8 mouse cellular contexts compared by ENCODE assay signal in genomic region chr15:101973414-101974077, GRCm38 (mm10). TPM values are rescaled to one million over a fixed set of nuclear protein-coding genes. Genes with fewer than 3 reads are reported as not detected.
DNase-seq lines count a peak whose midpoint lies in the region; ATAC-seq and TF ChIP-seq lines count a peak whose summit lies in the region.

No protein-coding gene starts in this region.

- no peaks in the 10 kb centered on the region for H3K27me3 ChIP-seq in kidney, adult 2 months (replicated peaks; ENCODE audit: control insufficient read depth, insufficient read depth, low read length)
- H3K27me3 ChIP-seq in limb, embryonic 14.5 days (ENCODE audit: control insufficient read depth, insufficient read depth, low read length) = no peaks in the 10 kb centered on the region

- TF ChIP-seq POLR2A in kidney, adult 2 months (IDR thresholded peaks at IDR 0.05; ENCODE audit: low read depth, low read length) = no peak
- no peak for TF ChIP-seq POLR2A in limb, embryonic 14.5 days (IDR thresholded peaks at IDR 0.05; ENCODE audit: borderline replicate concordance, extremely low read depth, insufficient read depth, insufficient read length)

- intact Hi-C loops in gastrocnemius, postnatal 36 days (cut with DNase I) = loop anchor here (2.0 to 5.0 kb wide), 2 partner anchors 203 to 451 kb away; no protein-coding TSS in a partner anchor

- H3K9ac ChIP-seq in limb, embryonic 14.5 days (ENCODE audit: low read depth, low read length, severe bottlenecking) = no peak overlapping the region

- H3K4me2 ChIP-seq in limb, embryonic 14.5 days (replicated peaks; ENCODE audit: low read depth, low read length, severe bottlenecking) = no peak overlapping the region

- H3K36me3 ChIP-seq in kidney, adult 2 months (ENCODE audit: control insufficient read depth, insufficient read depth, low read length) = no peaks in the 10 kb centered on the region
- H3K36me3 ChIP-seq in limb, embryonic 14.5 days (ENCODE audit: control insufficient read depth, insufficient read depth, low read length) = no peaks in the 10 kb centered on the region

- peak; percentile 98 for TF ChIP-seq CTCF in kidney, adult 2 months (conservative IDR thresholded peaks at IDR 0.05; ENCODE audit: insufficient read depth, insufficient read length, low read depth, low read length)

- peak; percentile 76 for DNase-seq in 3134 (ENCODE audit: extremely low read depth, insufficient read length, low spot score)
- DNase-seq in adrenal gland, adult 18-20 months (ENCODE audit: low spot score in 2 of 2) = peak; percentile 98
- peak; percentile 93 for DNase-seq in embryo, embryonic 11 days
- DNase-seq in gastrocnemius, postnatal 36 days = peak; percentile 92 to 99
- DNase-seq in kidney, adult 2 months = peak; percentile 95
- DNase-seq in limb, embryonic 14.5 days (ENCODE audit: low spot score) = peak; percentile 93
- DNase-seq in monocyte, adult 2 months (ENCODE audit: low read depth in 1 of 2, low spot score in 2 of 2) = peak; percentile 92 to 98
- DNase-seq in spleen, postnatal 14 days (ENCODE audit: low spot score in 2 of 2) = peak; percentile 82 to 84

- H3K4me1 ChIP-seq in kidney, adult 2 months (ENCODE audit: control insufficient read depth, insufficient read depth, low read length) = peaks cover 23% of the 10 kb centered on the region
- peaks cover 37% of the 10 kb centered on the region for H3K4me1 ChIP-seq in limb, embryonic 14.5 days (ENCODE audit: control insufficient read depth, insufficient read depth, low read length)

- H3K27ac ChIP-seq in kidney, adult 2 months (ENCODE audit: insufficient read depth, low read depth, low read length) = no peak overlapping the region
- H3K27ac ChIP-seq in limb, embryonic 14.5 days (replicated peaks; ENCODE audit: low read depth, low read length) = no peak overlapping the region

- 14% methylated on average over 15 of the region's 15 CpGs for WGBS in kidney, adult 2 months
- WGBS in limb, embryonic 14.5 days = 12% methylated on average over 15 of the region's 15 CpGs

- H3K9me3 ChIP-seq in limb, embryonic 14.5 days (ENCODE audit: control insufficient read depth, low read length) = no peaks in the 10 kb centered on the region

- ATAC-seq in limb, embryonic 14.5 days (ENCODE audit: low FRiP score, low read depth) = peak; percentile 40; the same call in 1 of the 2 replicates

- H3K4me3 ChIP-seq in kidney, adult 2 months (ENCODE audit: insufficient read depth, low read depth, low read length) = no peak overlapping the region
- no peak overlapping the region for H3K4me3 ChIP-seq in limb, embryonic 14.5 days (replicated peaks; ENCODE audit: low read length)

RNA-seq across cellular contexts. Expression of gene Krt78, which starts 19.5 kb away (rescaled TPM):
- not detected for total RNA-seq in adrenal gland, adult 18-20 months (2021)
- total RNA-seq in gastrocnemius, postnatal 36 days (2021) = not detected
- polyA plus RNA-seq in kidney, adult 2 months (2012; rRNA removed) = 0.02 TPM in 1 of 2 replicates, not detected in the other
- polyA plus RNA-seq in limb, embryonic 14.5 days (2012; rRNA removed) = 0.04 and 0.09 TPM in 2 replicates
- polyA plus RNA-seq in limb, embryonic 14.5 days (2014; fragmentation: Nextera tagmentation; extraction: Ambion mirVana) = 0.08 and 0.22 TPM in 2 replicates

RNA-seq across cellular contexts. Expression of gene Krt8, which starts 30.7 kb away (rescaled TPM):
- 1 to 10 TPM in 1 of 2 experiments, under 1 TPM in 1; 0.70 to 1.1 TPM for total RNA-seq in adrenal gland, adult 18-20 months (2021)
- 1 to 10 TPM in 1 of 2 experiments, under 1 TPM in 1; 0.30 to 1.0 TPM for total RNA-seq in gastrocnemius, postnatal 36 days (2021)
- polyA plus RNA-seq in kidney, adult 2 months (2012; rRNA removed) = 82.8 and 88.0 TPM in 2 replicates
- 3.7 and 7.9 TPM in 2 replicates for polyA plus RNA-seq in limb, embryonic 14.5 days (2012; rRNA removed)
- 13.2 and 19.8 TPM in 2 replicates for polyA plus RNA-seq in limb, embryonic 14.5 days (2014; fragmentation: Nextera tagmentation; extraction: Ambion mirVana)

RNA-seq across cellular contexts. Expression of gene Krt79, which starts 33.4 kb away (rescaled TPM):
- total RNA-seq in adrenal gland, adult 18-20 months (2021) = 1 to 10 TPM in 1 of 2 experiments, under 1 TPM in 1; 0.73 to 3.6 TPM
- under 1 TPM in 1 of 2 experiments, not detected in 1; 0.13 TPM for total RNA-seq in gastrocnemius, postnatal 36 days (2021)
- 0.33 and 0.37 TPM in 2 replicates for polyA plus RNA-seq in kidney, adult 2 months (2012; rRNA removed)
- 0.18 and 0.23 TPM in 2 replicates for polyA plus RNA-seq in limb, embryonic 14.5 days (2012; rRNA removed)
- polyA plus RNA-seq in limb, embryonic 14.5 days (2014; fragmentation: Nextera tagmentation; extraction: Ambion mirVana) = 0.29 and 0.51 TPM in 2 replicates

RNA-seq across cellular contexts. Expression of gene Krt4, which starts 49.0 kb away (rescaled TPM):
- total RNA-seq in adrenal gland, adult 18-20 months (2021) = not detected
- under 1 TPM in 1 of 2 experiments, not detected in 1; 0.12 TPM for total RNA-seq in gastrocnemius, postnatal 36 days (2021)
- 0.18 TPM in 1 of 2 replicates, not detected in the other for polyA plus RNA-seq in kidney, adult 2 months (2012; rRNA removed)
- 27.0 and 51.0 TPM in 2 replicates for polyA plus RNA-seq in limb, embryonic 14.5 days (2012; rRNA removed)
- 180 and 268 TPM in 2 replicates for polyA plus RNA-seq in limb, embryonic 14.5 days (2014; fragmentation: Nextera tagmentation; extraction: Ambion mirVana)

RNA-seq across cellular contexts. Expression of gene Krt18, which starts 54.4 kb away (rescaled TPM):
- 1 to 10 TPM; 1.0 to 1.3 TPM for total RNA-seq in adrenal gland, adult 18-20 months (2021)
- total RNA-seq in gastrocnemius, postnatal 36 days (2021) = 1 to 10 TPM in 1 of 2 experiments, not detected in 1; 1.3 TPM
- polyA plus RNA-seq in kidney, adult 2 months (2012; rRNA removed) = 20.7 and 25.0 TPM in 2 replicates
- polyA plus RNA-seq in limb, embryonic 14.5 days (2012; rRNA removed) = 5.9 and 7.6 TPM in 2 replicates
- 16.4 and 22.3 TPM in 2 replicates for polyA plus RNA-seq in limb, embryonic 14.5 days (2014; fragmentation: Nextera tagmentation; extraction: Ambion mirVana)
